Mouse (Mus musculus): ENCODE measurements around the gene Pard6b. TPM values are rescaled to one million over a fixed set of nuclear protein-coding genes. Genes with fewer than 3 reads are reported as not detected.

The Pard6b gene
- 7.0 and 7.9 TPM in 2 replicates for polyA plus RNA-seq (2015; fragmentation: Nextera tagmentation; extraction: Ambion mirVana)

DNA sequence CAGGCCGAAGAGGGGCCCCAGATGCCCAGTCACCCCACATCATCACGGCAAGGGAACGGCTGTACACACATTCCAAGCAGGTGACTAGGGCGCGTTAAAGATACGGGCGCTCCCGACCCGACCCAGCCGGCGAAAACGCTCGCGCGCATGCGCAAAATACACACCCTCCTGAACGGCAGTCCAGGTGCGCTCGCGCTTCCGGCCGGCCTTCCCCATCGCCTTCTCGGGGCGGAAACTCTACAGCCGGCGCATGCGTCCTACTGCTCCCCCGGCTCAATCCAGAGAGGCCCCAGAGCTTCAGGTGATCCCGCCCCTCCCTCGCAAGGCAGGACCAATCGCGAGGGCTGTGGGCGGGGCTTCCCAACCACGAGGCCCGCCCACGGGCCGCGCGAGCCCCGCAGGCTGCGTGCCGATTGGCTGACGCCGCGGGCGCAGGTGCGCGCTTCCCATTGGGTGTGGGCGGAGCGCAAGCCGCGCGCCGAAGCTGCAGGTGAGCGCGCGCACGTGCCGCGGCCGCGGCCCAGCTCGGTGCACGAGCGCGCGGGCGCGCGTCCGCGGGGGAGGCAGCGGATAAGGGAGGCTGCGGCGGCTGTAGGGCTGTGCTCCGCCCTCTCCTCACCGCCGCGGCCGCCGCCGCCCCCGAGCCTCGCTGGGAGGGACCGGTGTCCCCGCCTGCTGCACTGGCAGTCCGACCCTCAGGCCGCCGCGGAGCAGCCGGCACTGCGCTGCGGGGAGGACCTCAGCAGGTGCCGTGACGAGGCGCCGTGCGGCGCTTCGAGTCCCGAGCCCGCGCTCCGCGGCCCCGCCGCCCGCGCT lies at the start of gene Pard6b:
Pard6b (plus strand) TSS at position 574 of the 816 bp plus-strand sequence.
- H3K4me3 ChIP-seq (replicated peaks), result peak within 1 kb of the TSS; percentile 62
- under 1% methylated on average over 106 of the region's 110 CpGs for WGBS
- H3K27ac ChIP-seq, result peak within 1 kb of the TSS; percentile 87
- H3K27me3 ChIP-seq, result peaks cover 16% of the 10 kb centered on the region
- no peaks in the 10 kb centered on the region for H3K36me3 ChIP-seq
- peak within 1 kb of the TSS; percentile 94 for H3K4me2 ChIP-seq (replicated peaks)
- peak; percentile 97 for ATAC-seq
- no peaks in the 10 kb centered on the region for H3K9me3 ChIP-seq
- peak within 1 kb of the TSS; percentile 85 for H3K9ac ChIP-seq (replicated peaks)
- H3K4me1 ChIP-seq (replicated peaks), result peaks cover 21% of the 10 kb centered on the region

DNA sequence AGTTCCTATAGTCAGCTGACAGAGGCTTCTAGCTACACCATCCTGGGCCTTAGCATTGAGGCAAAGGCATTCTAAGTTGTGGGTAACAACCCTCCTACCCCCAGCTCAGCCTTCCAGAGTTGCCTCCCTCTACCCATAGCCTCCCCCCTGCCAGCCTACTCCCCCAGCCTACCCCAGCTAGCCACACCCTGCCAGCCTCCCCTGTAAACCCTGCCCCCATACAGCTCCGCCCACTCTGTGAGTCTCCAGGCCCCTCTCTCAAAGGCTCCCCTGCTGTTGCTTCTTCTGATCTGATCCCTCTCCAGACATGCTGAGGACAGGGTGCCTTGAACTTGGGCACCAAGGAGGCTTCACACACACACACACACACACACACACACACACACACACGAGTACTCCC lies 49.0 kb upstream of the Pard6b start:
- WGBS, result 74% methylated on average over 2 of the region's 2 CpGs
- H3K9ac ChIP-seq (replicated peaks), result no peak overlapping the region
- no peaks in the 10 kb centered on the region for H3K27me3 ChIP-seq
- H3K36me3 ChIP-seq, result no peaks in the 10 kb centered on the region
- H3K27ac ChIP-seq, result no peak overlapping the region
- peaks cover 5% of the 10 kb centered on the region; the same call in 1 of the 2 replicates for H3K9me3 ChIP-seq
- ATAC-seq, result no peak
- no peak overlapping the region for H3K4me2 ChIP-seq (replicated peaks)
- H3K4me3 ChIP-seq (replicated peaks), result no peak overlapping the region
- no peaks in the 10 kb centered on the region for H3K4me1 ChIP-seq (replicated peaks)

DNA sequence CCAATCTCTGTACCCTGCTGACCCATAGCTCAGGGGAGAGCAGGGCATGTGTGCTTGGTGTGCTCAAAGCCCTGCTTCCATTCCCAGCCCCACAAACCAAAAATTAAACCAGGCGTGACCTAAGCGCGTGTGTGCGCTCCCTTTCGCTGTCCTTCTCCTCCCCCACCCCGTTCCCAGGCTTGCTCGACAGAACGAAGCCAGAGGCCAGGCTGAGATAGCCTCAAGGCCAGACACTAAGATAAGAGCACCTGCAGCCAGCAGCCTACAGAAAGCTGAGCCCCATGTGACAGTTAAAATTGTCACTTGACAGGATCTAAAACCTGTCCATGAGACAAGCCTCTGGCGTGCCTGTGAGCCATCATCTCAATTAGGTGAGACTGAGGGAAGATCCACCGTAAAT lies 46.9 kb upstream of the Pard6b start:
- no peaks in the 10 kb centered on the region for H3K4me1 ChIP-seq (replicated peaks)
- no peaks in the 10 kb centered on the region for H3K36me3 ChIP-seq
- 65% methylated on average over 10 of the region's 10 CpGs for WGBS

DNA sequence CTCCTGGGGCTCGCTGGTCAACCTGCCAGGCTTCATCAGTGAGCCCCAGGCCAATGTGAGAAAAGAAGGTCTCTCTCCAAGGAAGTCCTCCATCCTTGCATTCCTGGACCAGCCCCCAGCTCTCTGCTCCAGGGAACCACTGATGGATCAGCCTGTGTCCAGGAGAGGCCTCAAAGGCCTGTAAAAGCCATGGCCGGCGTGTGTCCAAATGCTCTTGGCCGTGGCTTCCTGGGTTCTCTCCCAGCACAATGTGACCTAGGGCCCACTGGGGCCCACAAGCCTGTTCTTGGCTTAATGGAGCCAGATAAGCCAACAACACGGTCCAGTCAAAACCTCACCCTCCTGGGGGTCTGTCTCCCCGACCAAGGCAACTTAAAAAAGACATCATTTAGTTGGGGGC lies 44.9 kb upstream of the Pard6b start:
- Histone ChIP-seq H3K9ac (replicated peaks) (no peak overlapping the region), H3K36me3 (no peaks in the 10 kb centered on the region), H3K4me3 (replicated peaks) (no peak overlapping the region), H3K4me2 (replicated peaks) (no peak overlapping the region), H3K4me1 (replicated peaks) (no peaks in the 10 kb centered on the region), H3K27me3 (no peaks in the 10 kb centered on the region), H3K9me3 (no peaks in the 10 kb centered on the region), H3K27ac (no peak overlapping the region)
- 86% methylated on average over 6 of the region's 6 CpGs for WGBS
- ATAC-seq, result no peak

More for the DNA sequence above, 46.9 kb upstream of the Pard6b start:
- Histone ChIP-seq H3K27me3 (no peaks in the 10 kb centered on the region), H3K4me3 (replicated peaks) (no peak overlapping the region), H3K4me2 (replicated peaks) (no peak overlapping the region), H3K27ac (no peak overlapping the region), H3K9ac (replicated peaks) (no peak overlapping the region), H3K9me3 (no peaks in the 10 kb centered on the region)
- no peak for ATAC-seq

DNA sequence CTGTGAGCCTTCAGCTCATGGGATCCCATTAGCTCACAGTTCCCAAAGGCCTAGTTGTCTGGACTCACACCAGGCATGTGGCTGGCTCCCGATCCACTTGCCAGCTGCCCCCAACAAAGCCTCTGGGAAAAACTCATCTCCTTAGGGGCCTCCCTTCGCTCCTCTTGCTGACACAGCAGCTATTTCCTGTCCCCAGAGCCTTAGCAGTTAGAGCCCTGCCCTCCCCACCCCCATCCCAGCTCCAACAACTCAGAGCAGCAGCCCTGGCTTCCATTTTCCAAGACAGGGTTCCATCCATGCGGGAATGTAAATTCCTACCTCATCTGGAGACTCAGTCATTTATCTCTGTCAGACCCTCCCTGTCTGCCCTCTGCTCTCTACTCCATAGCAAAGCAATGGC lies 43.7 kb upstream of the Pard6b start:
- H3K36me3 ChIP-seq, result no peaks in the 10 kb centered on the region
- H3K4me2 ChIP-seq (replicated peaks), result no peak overlapping the region
- 66% methylated on average over 3 of the region's 3 CpGs for WGBS
- H3K9ac ChIP-seq (replicated peaks), result no peak overlapping the region
- no peak overlapping the region for H3K4me3 ChIP-seq (replicated peaks)
- no peak overlapping the region for H3K27ac ChIP-seq
- ATAC-seq, result no peak
- no peaks in the 10 kb centered on the region for H3K9me3 ChIP-seq
- H3K27me3 ChIP-seq, result no peaks in the 10 kb centered on the region
- H3K4me1 ChIP-seq (replicated peaks), result no peaks in the 10 kb centered on the region

DNA sequence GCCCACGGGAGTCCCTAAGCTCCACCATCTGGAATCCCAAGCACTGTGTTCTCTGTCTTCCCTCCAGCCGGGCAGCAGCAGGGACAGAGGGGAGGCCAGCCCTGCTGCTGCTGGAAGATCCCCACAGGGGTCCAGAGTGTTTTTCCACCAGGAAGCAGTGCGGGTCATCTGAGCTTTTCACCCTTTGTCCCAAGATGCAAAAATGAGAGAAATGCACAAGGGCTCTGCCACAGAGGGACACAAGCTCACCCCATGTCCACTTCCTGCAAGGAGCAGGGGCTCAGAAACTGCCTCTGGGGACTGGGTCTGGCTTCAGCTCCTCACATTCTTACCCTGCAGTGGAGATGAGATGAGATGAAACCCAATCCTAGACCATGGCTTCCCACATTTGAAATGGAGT lies 40.1 kb upstream of the Pard6b start:
- Histone ChIP-seq H3K36me3 (no peaks in the 10 kb centered on the region), H3K27me3 (0 out of 2 replicates have a peak, but pooled peaks cover 5% of the 10 kb centered on the region), H3K9me3 (no peaks in the 10 kb centered on the region), H3K9ac (replicated peaks) (no peak overlapping the region), H3K27ac (no peak overlapping the region), H3K4me1 (replicated peaks) (peaks cover 4% of the 10 kb centered on the region; the same call in 1 of the 2 replicates), H3K4me3 (replicated peaks) (no peak overlapping the region), H3K4me2 (replicated peaks) (no peak overlapping the region)
- 32% methylated on average over 3 of the region's 3 CpGs for WGBS
- ATAC-seq, result no peak

DNA sequence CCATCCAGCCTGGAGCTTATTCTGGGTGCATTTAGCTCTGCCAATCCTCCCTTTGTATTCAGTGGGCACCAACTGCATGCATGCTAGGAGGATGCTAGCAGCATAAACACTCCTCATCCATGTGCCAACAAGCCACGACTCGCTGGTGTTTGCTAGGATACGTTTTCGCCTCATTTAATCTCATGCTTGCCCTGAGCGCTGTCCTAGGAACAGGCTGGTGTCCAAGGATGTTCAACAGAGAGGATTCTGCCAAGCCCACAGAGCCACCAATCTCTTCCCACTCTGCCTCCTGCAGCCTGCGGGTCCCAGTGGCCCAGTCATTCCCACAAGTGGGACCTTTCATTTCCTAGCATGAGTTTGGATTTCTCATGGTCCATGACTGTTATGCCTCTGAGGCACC lies 38.8 kb upstream of the Pard6b start:
- Histone ChIP-seq H3K9me3 (no peaks in the 10 kb centered on the region), H3K4me1 (replicated peaks) (peaks cover 7% of the 10 kb centered on the region; the same call in 1 of the 2 replicates), H3K4me2 (replicated peaks) (no peak overlapping the region), H3K4me3 (replicated peaks) (no peak overlapping the region), H3K36me3 (no peaks in the 10 kb centered on the region), H3K27ac (no peak overlapping the region), H3K27me3 (0 out of 2 replicates have a peak, but pooled peaks cover 5% of the 10 kb centered on the region), H3K9ac (replicated peaks) (no peak overlapping the region)
- ATAC-seq, result no peak
- 71% methylated on average over 6 of the region's 6 CpGs for WGBS

DNA sequence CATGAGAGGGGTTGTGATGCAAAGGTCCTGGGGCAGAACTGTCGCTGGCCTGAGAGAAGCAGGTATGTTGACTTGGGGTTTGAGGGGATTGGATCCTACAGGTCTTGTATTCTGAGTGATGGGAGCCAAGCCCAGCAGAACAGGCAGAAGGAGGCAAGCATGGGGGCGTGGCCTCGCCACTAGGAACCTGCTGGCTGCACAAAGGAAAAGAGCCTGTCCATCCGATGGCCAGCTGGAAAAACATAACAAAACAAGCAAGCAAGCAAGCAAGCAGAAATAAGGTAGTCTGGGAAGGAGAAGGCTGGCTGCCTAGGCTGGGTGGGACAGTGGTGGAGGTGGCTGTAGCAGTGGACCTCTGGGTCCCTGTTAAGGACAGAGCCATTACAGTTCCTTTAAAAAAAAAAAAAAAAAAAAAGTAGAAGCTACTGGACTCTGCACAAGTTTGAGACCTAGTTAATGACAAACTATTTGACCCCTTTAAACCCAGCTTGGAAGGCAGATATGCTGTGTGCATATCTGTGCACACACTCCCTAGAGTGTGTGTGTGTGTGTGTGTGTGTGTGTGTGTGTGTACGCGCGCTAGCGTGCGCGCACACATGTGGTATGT lies 36.0 kb upstream of the Pard6b start:
- no peak overlapping the region for H3K27ac ChIP-seq
- no peaks in the 10 kb centered on the region for H3K9me3 ChIP-seq
- no peak overlapping the region for H3K9ac ChIP-seq (replicated peaks)
- peaks cover 28% of the 10 kb centered on the region for H3K27me3 ChIP-seq
- ATAC-seq, result no peak
- no peak overlapping the region for H3K4me3 ChIP-seq (replicated peaks)
- H3K36me3 ChIP-seq, result no peaks in the 10 kb centered on the region
- WGBS, result 80% methylated on average over 10 of the region's 10 CpGs
- no peak overlapping the region for H3K4me2 ChIP-seq (replicated peaks)
- peaks cover 16% of the 10 kb centered on the region for H3K4me1 ChIP-seq (replicated peaks)

DNA sequence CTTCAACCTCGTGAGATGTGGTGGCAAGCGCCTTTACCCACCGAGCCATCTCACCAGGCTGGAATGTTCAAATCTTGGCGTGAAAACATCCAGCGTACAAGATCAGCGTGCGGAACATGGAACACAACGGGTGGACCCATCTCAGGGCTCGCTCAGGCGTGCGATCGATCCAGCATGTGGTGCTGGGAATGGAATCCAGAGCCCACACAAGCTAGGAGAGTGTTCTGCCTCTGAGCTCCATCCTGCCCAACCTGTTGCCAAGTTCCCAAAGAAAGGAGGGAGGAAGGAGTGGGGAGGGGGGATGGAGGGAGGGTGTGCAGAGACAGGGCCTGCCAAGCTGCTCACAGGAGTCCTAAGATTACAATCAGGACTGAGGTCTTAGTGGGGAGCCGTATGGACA lies 35.4 kb upstream of the Pard6b start:
- H3K4me2 ChIP-seq (replicated peaks), result no peak overlapping the region

DNA sequence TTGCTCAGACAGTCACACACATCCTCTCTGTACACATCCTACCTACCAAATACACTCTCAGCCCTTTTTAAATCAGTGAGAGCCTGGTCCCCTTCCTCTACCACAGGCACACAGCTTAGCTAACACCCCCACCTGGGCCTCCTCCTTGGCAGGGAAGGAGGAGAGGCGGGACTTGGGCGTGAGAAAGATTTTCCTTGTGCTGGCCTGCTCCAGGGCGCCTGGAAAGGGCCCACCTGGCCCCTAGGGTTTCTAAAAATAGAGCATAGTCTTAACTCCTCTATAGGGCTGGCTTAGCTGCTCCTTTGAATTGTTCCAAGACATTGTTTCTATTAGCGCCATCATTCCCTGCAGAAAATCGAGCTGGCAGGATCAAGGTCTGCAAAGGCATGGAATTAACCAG lies 35.0 kb upstream of the Pard6b start:
- peaks cover 38% of the 10 kb centered on the region for H3K27me3 ChIP-seq
- no peak overlapping the region for H3K4me2 ChIP-seq (replicated peaks)
- peaks cover 26% of the 10 kb centered on the region for H3K4me1 ChIP-seq (replicated peaks)
- H3K36me3 ChIP-seq, result no peaks in the 10 kb centered on the region
- no peak for ATAC-seq
- WGBS, result 18% methylated on average over 5 of the region's 5 CpGs
- no peak overlapping the region for H3K27ac ChIP-seq
- H3K9me3 ChIP-seq, result no peaks in the 10 kb centered on the region
- no peak overlapping the region for H3K4me3 ChIP-seq (replicated peaks)
- no peak overlapping the region for H3K9ac ChIP-seq (replicated peaks)

More for the DNA sequence above, 35.4 kb upstream of the Pard6b start:
- no peaks in the 10 kb centered on the region for H3K36me3 ChIP-seq
- H3K9me3 ChIP-seq, result no peaks in the 10 kb centered on the region
- H3K9ac ChIP-seq (replicated peaks), result no peak overlapping the region
- no peak overlapping the region for H3K27ac ChIP-seq
- ATAC-seq, result no peak
- WGBS, result 61% methylated on average over 13 of the region's 13 CpGs
- peaks cover 34% of the 10 kb centered on the region for H3K27me3 ChIP-seq
- peaks cover 22% of the 10 kb centered on the region for H3K4me1 ChIP-seq (replicated peaks)
- H3K4me3 ChIP-seq (replicated peaks), result no peak overlapping the region

DNA sequence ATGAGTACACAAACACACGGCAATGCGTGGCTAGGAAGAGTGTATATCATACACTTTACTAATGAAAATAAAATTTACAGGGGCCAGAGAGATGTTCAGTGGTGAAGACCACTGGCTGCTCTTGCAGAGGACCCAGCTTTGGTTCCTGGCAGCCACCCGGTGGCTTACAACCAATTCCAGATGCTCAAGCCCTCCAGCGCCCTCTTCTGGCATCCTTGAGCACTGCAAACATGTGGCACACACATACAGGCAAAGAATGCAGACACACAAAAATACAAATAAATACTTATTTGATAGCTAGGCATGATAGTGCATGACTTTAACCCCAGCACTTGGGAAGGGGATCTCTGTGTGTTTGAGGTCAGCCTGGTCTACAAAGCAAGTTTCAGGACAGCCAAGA lies 34.3 kb upstream of the Pard6b start:
- no peaks in the 10 kb centered on the region for H3K36me3 ChIP-seq
- peaks cover 27% of the 10 kb centered on the region for H3K4me1 ChIP-seq (replicated peaks)
- H3K4me2 ChIP-seq (replicated peaks), result no peak overlapping the region
- H3K9ac ChIP-seq (replicated peaks), result no peak overlapping the region
- H3K9me3 ChIP-seq, result no peaks in the 10 kb centered on the region
- H3K27ac ChIP-seq, result no peak overlapping the region
- no peak overlapping the region for H3K4me3 ChIP-seq (replicated peaks)
- ATAC-seq, result no peak
- peaks cover 45% of the 10 kb centered on the region for H3K27me3 ChIP-seq
- 75% methylated on average over 4 of the region's 4 CpGs for WGBS

DNA sequence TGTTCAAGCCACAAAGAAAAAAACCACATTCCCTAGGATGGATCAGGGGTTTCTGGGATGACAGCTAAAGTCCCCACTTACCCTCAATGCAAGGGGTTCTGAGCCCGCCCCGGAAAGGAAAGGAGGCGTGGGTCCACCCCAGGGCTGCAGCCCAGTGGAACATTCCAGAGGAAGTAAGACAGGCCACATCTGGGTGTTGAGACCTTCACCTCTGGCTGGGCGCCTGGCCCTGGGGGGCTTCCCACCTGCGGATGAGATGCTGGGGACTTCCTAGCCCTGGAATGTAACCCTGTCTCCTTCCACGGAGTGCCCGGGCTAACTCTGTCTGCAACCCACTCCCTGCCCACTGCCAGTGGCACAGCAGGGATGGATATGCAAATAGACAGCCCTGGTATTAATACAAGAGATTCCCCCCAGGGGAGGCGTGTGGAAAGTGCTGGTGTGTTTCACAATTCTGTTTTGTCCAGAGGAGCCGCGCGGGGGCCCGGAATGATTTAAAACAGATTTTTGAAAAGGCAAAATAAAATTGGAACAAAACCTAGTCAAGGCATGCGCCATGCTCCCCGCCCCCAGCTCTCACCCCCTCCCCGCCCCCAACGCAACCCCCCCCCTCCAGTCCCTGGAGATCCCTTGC lies 31.7 kb upstream of the Pard6b start:
- Histone ChIP-seq H3K9me3 (no peaks in the 10 kb centered on the region), H3K4me1 (replicated peaks) (peaks cover 27% of the 10 kb centered on the region), H3K27ac (no peak overlapping the region), H3K9ac (replicated peaks) (no peak overlapping the region), H3K4me3 (replicated peaks) (0 out of 2 replicates have a peak overlapping the region, but pooled peaks have one; percentile 45), H3K27me3 (peaks cover 57% of the 10 kb centered on the region), H3K36me3 (no peaks in the 10 kb centered on the region), H3K4me2 (replicated peaks) (peak overlapping the region; percentile 75; the same call in 1 of the 2 replicates)
- WGBS, result 12% methylated on average over 16 of the region's 16 CpGs
- ATAC-seq, result no peak

All from midbrain, embryonic 13.5 days (tissue).